Mouse (Mus musculus) liver, embryonic 14.5 days (tissue): ENCODE measurements around the gene Crim1. TPM values are rescaled to one million over a fixed set of nuclear protein-coding genes. Genes with fewer than 3 reads are reported as not detected.

ENCODE experiments used
- ATAC-seq: fragments of 200-750 bp; cut with Nextera tagmentation; 2 replicates; pipeline ENCODE4 v1.8.0; 2017; ENCODE audit warnings: moderate number of reproducible peaks, mild to moderate bottlenecking, moderate library complexity; ENCODE audit not compliant: insufficient read depth
- DNase-seq, 3 experiments: peaks; one replicate each; pipeline ENCODE4 v3.0.0-alpha.2; 2012 to 2013; ENCODE audit warnings: low read depth in 3 of 3, low spot score in 3 of 3
- H3K27ac ChIP-seq: fragments of 300-500 bp; sonication (generic); 2 replicates; pipeline ENCODE4 v1.5.1; 2014; ENCODE audit warnings: moderate library complexity, mild to moderate bottlenecking, control low read depth, inconsistent platforms
- H3K27me3 ChIP-seq: fragments of 300-500 bp; sonication (generic); 2 replicates; pipeline ENCODE4 v1.6.1; 2014; ENCODE audit warnings: mild to moderate bottlenecking, low read length, moderate library complexity; ENCODE audit not compliant: control insufficient read depth, insufficient read depth
- H3K36me3 ChIP-seq: fragments of 300-500 bp; sonication (generic); replicated peaks from 2 replicates; pipeline ENCODE4 v1.6.1; 2014; ENCODE audit warnings: low read depth; ENCODE audit not compliant: control insufficient read depth, insufficient read depth
- H3K4me1 ChIP-seq, 2 experiments: fragments of 200-500 bp in 1 of 2; fragments of 300-500 bp in 1 of 2; sonication (generic) in 1 of 2; replicated peaks; 2 replicates each; pipeline ENCODE4 v1.6.1; 2012 to 2014; ENCODE audit warnings: antibody characterized with exemption in 1 of 2, inconsistent platforms in 1 of 2, low read length in 1 of 2; ENCODE audit not compliant: control insufficient read depth in 2 of 2, insufficient read depth in 2 of 2
- H3K4me2 ChIP-seq: fragments of 300-500 bp; sonication (generic); 2 replicates; pipeline ENCODE4 v1.6.1; 2014; ENCODE audit warnings: low read depth, mild to moderate bottlenecking, control low read depth, moderate library complexity
- H3K4me3 ChIP-seq, 2 experiments: fragments of 200-500 bp in 1 of 2; fragments of 300-500 bp in 1 of 2; sonication (generic) in 1 of 2; 2 replicates each; pipeline ENCODE4 v1.5.1; 2012 to 2014; ENCODE audit warnings: low read depth in 2 of 2, low read length in 2 of 2, mild to moderate bottlenecking in 2 of 2, control low read depth in 1 of 2, inconsistent platforms in 1 of 2, moderate library complexity in 1 of 2; ENCODE audit not compliant: insufficient read depth in 1 of 2
- H3K9ac ChIP-seq: fragments of 300-500 bp; sonication (generic); replicated peaks from 2 replicates; pipeline ENCODE4 v1.6.1; 2014; ENCODE audit warnings: mild to moderate bottlenecking, control low read depth, moderate library complexity
- H3K9me3 ChIP-seq: fragments of 300-500 bp; sonication (generic); 2 replicates; pipeline ENCODE4 v1.6.1; 2016; ENCODE audit warnings: low read length, mixed read lengths; ENCODE audit not compliant: control insufficient read depth
- CTCF ChIP-seq: IDR thresholded peaks from 2 replicates; pipeline ENCODE4 v1.5.1; 2016; ENCODE audit warnings: antibody characterized with exemption, low read depth, control low read depth
- EP300 ChIP-seq: IDR thresholded peaks from 2 replicates; pipeline ENCODE4 v1.6.1; 2016; ENCODE audit warnings: antibody characterized with exemption, low read depth
- WGBS: fragments of 180-500 bp; shearing (Covaris S2); extraction: QIAGEN DNeasy Blood & Tissue Kit; methylation state at CpG from one replicate; pipeline ENCODE4 v1.1.7; 2014; ENCODE audit not compliant: insufficient replicate concordance; 5-methylcytosine and 5-hydroxymethylcytosine counted together
- polyA plus RNA-seq, 2 experiments: library from polyadenylated mRNA; depleted of rRNA in 1 of 2; stranded (reverse) in 1 of 2; unstranded in 1 of 2; fragments of >200 nt; fragmentation: Nextera tagmentation in 1 of 2; extraction: Ambion mirVana in 1 of 2; gene quantifications; 2 replicates each; pipeline versions ENCODE4 v1.2.1 to v1.2.3; 2012 to 2014

Gene Crim1
- polyA plus RNA-seq, 2 experiments = 0.74 to 0.95 TPM

- H3K4me3 ChIP-seq = no peak overlapping the region
- DNase-seq (no peak), ATAC-seq (no peak)
- H3K27me3 ChIP-seq = no peaks in the 10 kb centered on the region
- H3K9ac ChIP-seq = no peak overlapping the region
- no peaks in the 10 kb centered on the region for H3K9me3 ChIP-seq
- H3K36me3 ChIP-seq = no peaks in the 10 kb centered on the region
- no peak for TF ChIP-seq EP300
- TF ChIP-seq CTCF = no peak
- no peak overlapping the region for H3K27ac ChIP-seq
- H3K4me1 ChIP-seq = 0 out of 4 replicates have a peak, but pooled peaks cover 0 to 2% of the 10 kb centered on the region in 2 experiments
- H3K4me2 ChIP-seq = no peak overlapping the region
Measured at GRCm38 (mm10) chr17:78165855-78166254, 34.2 kb upstream of the Crim1 start.

- ATAC-seq (no peak), DNase-seq (no peak)
- WGBS = 55% methylated on average over 4 of the region's 4 CpGs
- TF ChIP-seq CTCF (no peak), EP300 (no peak)
- no peaks in the 10 kb centered on the region for H3K27me3 ChIP-seq
- no peaks in the 10 kb centered on the region for H3K9me3 ChIP-seq
- H3K4me3 ChIP-seq = no peak overlapping the region
- H3K4me1 ChIP-seq = 0 out of 4 replicates have a peak, but pooled peaks cover 0 to 2% of the 10 kb centered on the region in 2 experiments
- no peak overlapping the region for H3K9ac ChIP-seq
- H3K27ac ChIP-seq = no peak overlapping the region
- no peak overlapping the region for H3K4me2 ChIP-seq
- no peaks in the 10 kb centered on the region for H3K36me3 ChIP-seq
Measured at GRCm38 (mm10) chr17:78166566-78166965, 33.5 kb upstream of the Crim1 start.

GRCm38 (mm10) chr17:78172371-78172770, 27.7 kb upstream of the Crim1 start:
- no peaks in the 10 kb centered on the region for H3K9me3 ChIP-seq
- H3K9ac ChIP-seq = no peak overlapping the region
- no peaks in the 10 kb centered on the region for H3K4me1 ChIP-seq
- 39% methylated on average over 2 of the region's 2 CpGs for WGBS
- H3K4me2 ChIP-seq = no peak overlapping the region
- H3K36me3 ChIP-seq = no peaks in the 10 kb centered on the region
- no peaks in the 10 kb centered on the region for H3K27me3 ChIP-seq
- no peak for ATAC-seq
- TF ChIP-seq CTCF (no peak), EP300 (no peak)
- H3K4me3 ChIP-seq = no peak overlapping the region
- H3K27ac ChIP-seq = no peak overlapping the region
- no peak for DNase-seq

GRCm38 (mm10) chr17:78180766-78181165, 19.3 kb upstream of the Crim1 start:
- Histone ChIP-seq H3K36me3 (no peaks in the 10 kb centered on the region), H3K27me3 (no peaks in the 10 kb centered on the region), H3K27ac (no peak overlapping the region), H3K9me3 (no peaks in the 10 kb centered on the region), H3K9ac (no peak overlapping the region), H3K4me2 (no peak overlapping the region), H3K4me1 (no peaks in the 10 kb centered on the region), H3K4me3 (no peak overlapping the region)
- ATAC-seq = no peak
- TF ChIP-seq EP300 = no peak
- TF ChIP-seq CTCF = no peak
- 78% methylated on average over 6 of the region's 6 CpGs for WGBS
- DNase-seq = no peak

- Histone ChIP-seq H3K27me3 (peaks cover 27% of the 10 kb centered on the region), H3K27ac (no peak overlapping the region), H3K9me3 (no peaks in the 10 kb centered on the region), H3K9ac (no peak overlapping the region), H3K4me2 (no peak overlapping the region), H3K36me3 (no peaks in the 10 kb centered on the region), H3K4me3 (no peak overlapping the region), H3K4me1 (peaks cover 0 to 5% of the 10 kb centered on the region in 2 experiments; a peak in 3 of 4 replicates)
- DNase-seq = no peak
- TF ChIP-seq EP300 = no peak
- TF ChIP-seq CTCF = no peak
- 63% methylated on average over 5 of the region's 5 CpGs for WGBS
- no peak for ATAC-seq
Measured at GRCm38 (mm10) chr17:78196184-78196583, 3.9 kb upstream of the Crim1 start.
